Mouse (Mus musculus): Measurements from ENCODE around the gene Cdh12.

The Cdh12 gene

DNA sequence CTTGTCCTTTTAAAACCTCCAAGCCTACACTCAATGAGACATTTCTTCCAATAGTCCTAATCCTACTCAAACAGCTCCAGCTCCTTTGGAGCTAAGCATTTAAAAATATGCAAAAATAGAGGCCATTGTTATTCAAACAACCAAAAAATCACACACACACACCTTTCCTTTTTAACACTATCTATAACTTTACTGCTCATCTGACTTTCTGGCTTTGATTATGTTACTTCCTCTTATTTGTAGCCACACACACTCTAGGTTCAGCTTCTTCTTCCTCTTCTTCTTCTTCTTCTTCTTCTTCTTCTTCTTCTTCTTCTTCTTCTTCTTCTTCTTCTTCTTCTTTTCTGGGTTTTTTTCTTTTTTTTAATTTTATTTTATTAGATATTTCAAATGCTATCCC lies 323.2 kb downstream of the Cdh12 start:
- no peak for DNase-seq

- no peak for DNase-seq
Measured at GRCm38 (mm10) chr15:20773423-20773822, 324.4 kb downstream of the Cdh12 start.

- no peak for DNase-seq
Measured at GRCm38 (mm10) chr15:20796999-20797398, 347.9 kb downstream of the Cdh12 start.

- DNase-seq: no peak
Measured at GRCm38 (mm10) chr15:20798541-20798940, 349.5 kb downstream of the Cdh12 start.

DNA sequence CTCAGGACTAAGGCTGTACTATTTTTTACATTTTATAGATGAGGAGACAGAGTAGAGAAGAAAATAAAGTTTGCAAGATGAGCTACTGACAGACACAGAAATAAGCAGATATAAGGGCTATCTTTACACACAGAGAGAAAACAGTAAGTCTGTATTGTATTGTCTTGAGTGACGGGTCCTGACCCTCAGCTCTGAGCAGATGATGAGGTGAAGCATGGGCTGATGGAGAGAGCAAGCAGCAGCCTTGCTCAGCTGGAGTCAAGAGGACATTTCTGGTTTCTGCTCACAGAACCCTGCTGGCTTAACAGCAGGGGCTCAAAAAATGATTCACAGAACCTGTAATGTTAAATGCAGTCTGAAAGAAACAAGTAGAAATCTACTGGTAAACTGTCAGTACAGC lies 386.8 kb downstream of the Cdh12 start:
- DNase-seq: no peak

- DNase-seq: no peak
Measured at GRCm38 (mm10) chr15:20836991-20837390, 387.9 kb downstream of the Cdh12 start.

DNA sequence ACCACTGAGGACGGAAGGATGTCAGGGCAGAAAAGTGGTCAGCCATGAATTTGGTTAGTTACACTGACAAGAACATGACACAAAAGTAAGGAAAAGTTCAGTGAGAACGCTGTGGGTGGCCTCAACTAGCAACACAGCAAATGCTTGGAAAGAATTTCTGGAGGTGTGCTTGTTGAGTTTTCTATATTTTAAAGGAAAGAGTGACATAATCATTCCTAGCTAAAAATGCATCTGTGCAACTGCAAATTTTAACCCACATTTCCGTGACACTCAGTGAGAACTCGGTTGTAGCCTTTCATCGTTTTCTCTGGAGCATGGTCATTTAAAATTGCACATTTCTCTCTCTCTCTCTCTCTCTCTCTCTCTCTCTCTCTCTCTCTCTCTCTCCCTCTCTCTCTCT lies 392.4 kb downstream of the Cdh12 start:
- no peak for DNase-seq

DNA sequence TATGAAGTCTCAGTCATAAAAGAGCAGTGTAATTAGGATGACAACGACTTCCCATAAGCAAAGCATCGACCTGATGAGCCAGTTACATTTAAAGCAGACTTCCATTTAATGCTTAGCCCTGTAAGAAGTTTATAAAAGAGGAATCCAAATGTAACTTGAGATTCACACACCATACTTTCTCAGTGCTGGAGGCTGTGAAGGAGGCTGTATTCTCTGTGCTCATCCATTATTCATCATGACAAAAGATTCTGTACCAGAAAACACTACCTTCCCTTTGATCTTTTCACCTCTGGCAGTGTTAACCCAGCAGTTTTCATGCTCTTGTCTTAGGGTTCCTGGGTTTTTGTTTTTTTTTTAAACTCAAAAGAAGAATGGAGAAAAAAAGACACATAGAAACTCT lies 414.0 kb downstream of the Cdh12 start:
- no peak for DNase-seq

GRCm38 (mm10) chr15:20872518-20872917 lies 423.5 kb downstream of the Cdh12 start:
- no peak for DNase-seq

GRCm38 (mm10) chr15:20876993-20877392 lies 427.9 kb downstream of the Cdh12 start:
- no peak for DNase-seq

DNA sequence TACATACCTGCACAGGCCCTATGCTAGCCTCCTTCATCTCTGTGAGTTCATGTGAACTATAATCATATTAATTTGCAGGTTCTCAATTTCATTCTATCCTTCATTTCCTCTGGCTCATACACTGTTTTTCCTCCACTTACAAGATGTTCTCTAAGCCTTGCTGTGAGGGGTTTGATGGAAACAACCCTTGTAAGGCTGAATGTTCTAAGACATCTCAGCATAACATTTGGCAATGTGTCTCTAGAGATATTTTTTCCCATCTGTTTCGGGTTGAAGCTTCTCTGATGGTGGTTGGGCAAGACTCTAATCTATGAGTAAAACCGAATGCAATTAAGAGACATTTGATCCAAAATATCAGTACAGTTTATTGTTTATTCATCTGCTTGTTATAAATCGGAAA lies 444.4 kb downstream of the Cdh12 start:
- no peak for DNase-seq

DNA sequence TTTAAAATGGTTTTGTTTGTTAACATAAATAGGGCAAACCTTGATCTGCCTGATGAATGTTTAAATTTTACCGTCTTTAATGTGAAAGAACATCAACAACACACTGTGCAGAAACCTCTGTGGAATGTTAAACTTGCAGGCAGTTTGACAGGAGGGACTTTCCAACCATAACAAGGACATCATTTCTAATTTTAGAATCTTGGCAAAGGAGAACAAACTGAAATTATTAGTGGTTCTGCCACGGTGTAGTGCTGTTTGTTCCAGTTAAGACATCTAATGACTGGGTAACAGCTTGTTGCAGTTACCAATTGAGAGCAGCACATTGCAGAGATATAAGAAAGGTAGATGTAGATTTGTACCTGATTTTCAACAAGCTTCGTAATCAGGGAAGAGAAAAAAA lies 453.5 kb downstream of the Cdh12 start:
- DNase-seq: no peak

DNA sequence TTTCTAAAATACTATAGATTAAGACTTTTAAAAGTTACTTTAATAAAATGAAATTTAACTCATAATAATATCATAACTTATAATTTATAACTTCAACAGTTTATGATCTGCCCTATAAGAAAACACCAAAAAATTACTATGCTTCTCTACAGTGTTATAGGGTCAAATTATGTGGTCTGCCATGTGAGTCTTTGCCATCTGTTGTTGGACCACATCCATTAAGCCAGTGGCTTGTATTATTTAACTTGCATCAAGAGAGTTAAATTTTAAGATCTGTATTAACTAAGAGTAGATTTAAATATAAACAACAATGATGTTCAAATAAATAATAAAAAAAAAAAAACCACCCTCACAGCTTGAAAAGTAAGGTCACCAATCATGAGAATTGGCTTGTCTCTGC lies 479.2 kb downstream of the Cdh12 start:
- DNase-seq: no peak

DNA sequence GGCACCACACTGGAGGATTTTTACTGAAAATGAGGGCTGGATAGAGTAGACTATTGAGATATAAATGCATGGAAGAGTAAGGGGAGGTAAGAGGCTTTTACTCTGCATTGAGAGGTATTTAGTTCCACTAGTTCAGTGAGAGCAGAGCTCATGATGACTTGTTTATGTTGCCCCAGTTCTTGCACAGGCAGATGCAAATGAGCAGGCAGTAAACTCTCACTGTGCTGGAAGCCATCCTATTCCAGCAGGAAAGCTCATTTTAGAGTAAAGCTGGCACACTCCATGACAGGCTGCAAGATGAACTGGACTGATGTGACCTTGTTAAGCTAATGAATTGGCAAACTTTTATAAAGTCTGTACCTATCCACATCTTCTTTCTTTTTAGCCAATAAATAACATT lies 494.9 kb downstream of the Cdh12 start:
- DNase-seq: no peak

DNA sequence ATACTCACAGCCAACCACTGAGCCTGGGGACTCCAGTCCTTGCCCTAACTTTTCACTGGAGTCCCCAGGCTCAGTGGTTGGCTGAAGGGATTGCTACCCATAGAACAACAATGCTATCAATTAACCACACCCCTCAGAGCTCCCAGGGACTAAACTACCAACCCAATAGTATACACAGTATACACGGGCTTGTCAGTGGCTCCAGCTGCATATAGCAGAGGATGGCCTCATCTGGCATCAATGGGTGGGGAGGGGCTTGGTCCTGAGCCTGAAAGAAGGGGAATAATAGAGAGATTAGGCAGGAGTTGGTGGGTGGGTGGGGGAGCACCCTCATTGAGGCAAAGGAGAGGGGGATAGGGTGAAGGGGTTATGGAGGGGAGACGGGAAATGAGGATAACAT lies 518.4 kb downstream of the Cdh12 start:
- no peak for DNase-seq

DNA sequence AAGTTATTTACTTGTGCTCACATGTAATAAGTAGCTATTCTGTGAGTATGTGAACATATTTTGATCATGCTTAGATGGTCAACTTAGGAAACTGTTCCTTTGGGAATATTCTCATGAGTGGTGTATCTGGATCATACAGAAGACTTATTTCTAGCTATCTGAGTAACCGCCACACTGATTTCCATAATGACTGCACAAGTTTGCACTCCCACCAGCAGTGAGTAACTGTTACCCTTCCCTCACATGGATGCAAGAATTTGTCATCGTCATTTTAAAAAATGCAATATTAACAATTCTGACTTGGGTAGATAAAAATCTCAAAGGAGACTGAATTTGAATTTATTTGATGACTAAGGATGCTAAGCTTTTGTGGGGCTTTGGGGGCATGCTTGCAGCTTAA lies 522.0 kb downstream of the Cdh12 start:
- no peak for DNase-seq

DNA sequence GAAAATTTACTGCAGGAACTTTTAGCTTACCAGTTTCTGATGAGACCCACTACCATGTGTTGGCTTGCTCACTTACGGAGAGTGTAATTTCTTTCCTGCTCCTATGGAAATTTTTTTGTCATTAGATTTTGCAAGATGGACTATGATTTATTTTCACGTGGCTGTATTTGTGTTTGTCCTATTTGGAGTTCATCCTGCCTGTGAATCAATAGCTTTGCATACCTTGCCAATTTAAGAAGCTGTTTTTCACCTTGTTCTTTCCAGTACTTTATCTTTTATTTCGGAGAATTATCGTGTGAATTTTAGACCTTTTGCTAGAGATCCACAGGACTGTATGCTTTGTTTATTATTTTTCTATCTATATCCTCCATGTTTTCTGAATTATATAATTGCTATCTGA lies 551.5 kb downstream of the Cdh12 start:
- no peak for DNase-seq

DNA sequence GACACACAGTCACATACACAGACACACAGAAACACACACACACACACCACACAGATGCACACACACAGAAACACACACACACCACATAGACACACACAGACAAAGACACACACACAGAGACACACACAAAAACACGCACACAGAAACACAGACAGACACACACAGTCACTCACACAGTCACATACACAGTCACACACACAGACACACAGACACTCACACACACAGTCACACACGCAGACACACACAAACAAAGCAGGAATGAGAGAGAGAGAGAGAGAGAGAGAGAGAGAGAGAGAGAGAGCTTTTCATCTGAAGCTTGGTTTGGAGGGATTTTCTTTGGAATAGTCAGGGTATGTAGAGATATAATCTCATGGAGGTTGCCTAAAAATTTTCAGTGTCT lies 558.9 kb downstream of the Cdh12 start:
- DNase-seq: no peak

GRCm38 (mm10) chr15:21008487-21008886 lies 559.4 kb downstream of the Cdh12 start:
- DNase-seq: no peak

DNA sequence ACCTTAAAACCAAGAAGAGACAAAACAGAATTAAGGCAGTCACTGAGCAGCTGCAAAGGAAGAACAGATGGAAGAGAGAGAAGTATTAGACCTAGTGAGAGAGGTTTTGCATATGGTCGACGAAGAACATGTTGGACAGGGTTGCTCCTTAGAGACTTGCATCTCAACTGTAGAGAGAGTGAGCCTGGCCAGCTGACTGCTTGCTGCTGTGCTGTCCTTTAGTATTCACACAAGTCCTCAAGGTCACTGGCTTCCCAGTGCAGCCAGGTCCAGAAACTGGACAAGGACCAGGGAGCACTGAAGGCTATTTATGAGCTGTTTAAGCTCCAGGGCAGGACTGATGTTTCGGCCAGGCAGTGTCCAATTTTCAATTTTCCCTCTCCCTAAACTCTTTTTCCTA lies 559.9 kb downstream of the Cdh12 start:
- DNase-seq: no peak

- DNase-seq: no peak
Measured at GRCm38 (mm10) chr15:21063683-21064082, 614.6 kb downstream of the Cdh12 start.

- no peak for DNase-seq
Measured at GRCm38 (mm10) chr15:21069264-21069663, 620.2 kb downstream of the Cdh12 start.

DNA sequence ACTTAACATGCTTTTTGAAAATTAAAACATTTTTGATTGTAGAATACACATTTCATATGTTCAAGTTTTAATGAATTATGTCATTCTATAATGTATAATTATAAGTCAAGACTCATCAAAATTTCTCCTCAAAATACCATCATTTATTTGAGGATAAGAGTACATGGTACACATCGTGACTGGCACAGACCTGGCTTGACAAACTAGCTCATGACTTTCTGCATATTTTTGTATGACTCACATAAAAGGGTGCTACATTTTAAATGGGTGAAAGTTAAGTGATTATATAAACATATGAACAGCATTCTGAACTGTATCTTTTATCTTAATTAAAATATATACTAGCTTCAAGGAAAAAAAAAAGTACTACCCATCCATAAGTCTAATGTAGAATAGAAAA lies 643.8 kb downstream of the Cdh12 start:
- DNase-seq: no peak

- DNase-seq: no peak
Measured at GRCm38 (mm10) chr15:21109009-21109841, 660.2 kb downstream of the Cdh12 start.

- no peak for DNase-seq
Measured at GRCm38 (mm10) chr15:21109889-21110500, 660.9 kb downstream of the Cdh12 start.

Data from lung, postnatal 14 days (tissue).